Mouse (Mus musculus) neural tube, embryonic 11.5 days (tissue): ENCODE measurements around the gene Schip1. TPM values are rescaled to one million over a fixed set of nuclear protein-coding genes. Genes with fewer than 3 reads are reported as not detected.

Experiments used
- ATAC-seq: fragments of 200-750 bp; cut with Nextera tagmentation; 2 replicates; pipeline ENCODE4 v1.8.0; 2017; ENCODE audit warnings: moderate number of reproducible peaks, mild to moderate bottlenecking, moderate TSS enrichment, moderate library complexity; ENCODE audit not compliant: insufficient read depth, low FRiP score, low TSS enrichment
- DNase-seq: peaks from one replicate; pipeline ENCODE4 v3.0.0-alpha.2; 2015; ENCODE audit warnings: low spot score
- H3K27ac ChIP-seq: fragments of 300-500 bp; sonication (generic); 2 replicates; pipeline ENCODE4 v1.5.1; 2014; ENCODE audit warnings: low read depth, mild to moderate bottlenecking, low read length
- H3K27me3 ChIP-seq: fragments of 300-500 bp; sonication (generic); 2 replicates; pipeline ENCODE4 v1.6.1; 2014; ENCODE audit warnings: mild to moderate bottlenecking, low read length, mixed read lengths; ENCODE audit not compliant: control insufficient read depth, insufficient read depth
- H3K36me3 ChIP-seq: fragments of 300-500 bp; sonication (generic); 2 replicates; pipeline ENCODE4 v1.6.1; 2014; ENCODE audit warnings: mild to moderate bottlenecking, low read length, moderate library complexity, mixed read lengths; ENCODE audit not compliant: control insufficient read depth, insufficient read depth
- H3K4me1 ChIP-seq: fragments of 300-500 bp; sonication (generic); 2 replicates; pipeline ENCODE4 v1.6.1; 2014; ENCODE audit warnings: low read length, mixed read lengths; ENCODE audit not compliant: control insufficient read depth, insufficient read depth
- H3K4me2 ChIP-seq: fragments of 300-500 bp; sonication (generic); 2 replicates; pipeline ENCODE4 v1.6.1; 2014; ENCODE audit warnings: low read depth, mild to moderate bottlenecking, moderate library complexity
- H3K4me3 ChIP-seq: fragments of 300-500 bp; sonication (generic); 2 replicates; pipeline ENCODE4 v1.5.1; 2014; ENCODE audit warnings: low read depth, low read length
- H3K9ac ChIP-seq: fragments of 300-500 bp; sonication (generic); 2 replicates; pipeline ENCODE4 v1.6.1; 2014; ENCODE audit warnings: mild to moderate bottlenecking, low read length
- H3K9me3 ChIP-seq: fragments of 300-500 bp; sonication (generic); 2 replicates; pipeline ENCODE4 v1.6.1; 2016; ENCODE audit warnings: low read length; ENCODE audit not compliant: control insufficient read depth
- WGBS: fragments of 180-500 bp; shearing (Covaris S2); extraction: QIAGEN DNeasy Blood & Tissue Kit; methylation state at CpG from one replicate; pipeline ENCODE4 v1.1.7; 2014; 5-methylcytosine and 5-hydroxymethylcytosine counted together
- polyA plus RNA-seq: library from polyadenylated mRNA; unstranded; fragments of >200 nt; fragmentation: Nextera tagmentation; extraction: Ambion mirVana; gene quantifications from 2 replicates; pipeline ENCODE4 v1.2.1, GENCODE M21; 2014

Schip1 gene
- polyA plus RNA-seq, 1 experiment from 2014 or later: 87.2 TPM

GRCm38 (mm10) chr3:68568149-68568548 lies 503.5 kb downstream of the Schip1 start:
- Histone ChIP-seq H3K27ac (no peak overlapping the region), H3K4me2 (no peak overlapping the region), H3K4me1 (no peaks in the 10 kb centered on the region; the same call in 1 of the 2 replicates), H3K36me3 (no peaks in the 10 kb centered on the region), H3K27me3 (no peaks in the 10 kb centered on the region), H3K9me3 (no peaks in the 10 kb centered on the region), H3K9ac (no peak overlapping the region), H3K4me3 (no peak overlapping the region)
- 77% methylated on average over 3 of the region's 3 CpGs for WGBS
- no peak for DNase-seq
- ATAC-seq: no peak

DNA sequence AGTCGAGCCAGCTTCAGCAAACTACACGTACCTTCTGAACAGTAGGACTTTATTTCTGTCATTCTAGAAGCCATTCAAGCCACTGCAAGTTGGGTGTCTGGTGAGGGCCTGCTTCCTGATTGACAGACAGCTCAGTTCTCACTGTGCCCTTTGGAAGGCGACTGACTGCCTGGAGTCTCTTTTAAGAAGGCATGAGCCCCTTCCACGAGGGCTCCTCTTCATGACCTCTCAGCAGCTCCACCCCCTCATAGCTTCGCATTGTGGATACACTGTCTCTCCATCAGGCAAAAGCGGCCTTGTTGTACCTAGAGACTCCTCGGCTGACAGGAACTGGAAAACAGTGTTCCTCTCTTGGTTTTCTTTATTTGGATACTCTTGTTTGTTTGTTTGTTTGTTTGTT lies 504.1 kb downstream of the Schip1 start:
- ATAC-seq: no peak
- Histone ChIP-seq H3K4me2 (no peak overlapping the region), H3K36me3 (no peaks in the 10 kb centered on the region), H3K4me3 (no peak overlapping the region), H3K27me3 (no peaks in the 10 kb centered on the region), H3K9me3 (no peaks in the 10 kb centered on the region), H3K4me1 (no peaks in the 10 kb centered on the region; the same call in 1 of the 2 replicates), H3K9ac (no peak overlapping the region), H3K27ac (no peak overlapping the region)
- 60% methylated on average over 7 of the region's 7 CpGs for WGBS
- DNase-seq: no peak

GRCm38 (mm10) chr3:68570319-68570718 lies 505.7 kb downstream of the Schip1 start:
- H3K9ac ChIP-seq: no peak overlapping the region
- ATAC-seq: no peak
- no peaks in the 10 kb centered on the region for H3K9me3 ChIP-seq
- DNase-seq: no peak
- no peaks in the 10 kb centered on the region for H3K27me3 ChIP-seq
- H3K4me1 ChIP-seq: peaks cover 4% of the 10 kb centered on the region; the same call in 1 of the 2 replicates
- no peak overlapping the region for H3K4me3 ChIP-seq
- H3K27ac ChIP-seq: no peak overlapping the region
- no peaks in the 10 kb centered on the region for H3K36me3 ChIP-seq
- H3K4me2 ChIP-seq: no peak overlapping the region
- WGBS: 89% methylated on average over 4 of the region's 4 CpGs

DNA sequence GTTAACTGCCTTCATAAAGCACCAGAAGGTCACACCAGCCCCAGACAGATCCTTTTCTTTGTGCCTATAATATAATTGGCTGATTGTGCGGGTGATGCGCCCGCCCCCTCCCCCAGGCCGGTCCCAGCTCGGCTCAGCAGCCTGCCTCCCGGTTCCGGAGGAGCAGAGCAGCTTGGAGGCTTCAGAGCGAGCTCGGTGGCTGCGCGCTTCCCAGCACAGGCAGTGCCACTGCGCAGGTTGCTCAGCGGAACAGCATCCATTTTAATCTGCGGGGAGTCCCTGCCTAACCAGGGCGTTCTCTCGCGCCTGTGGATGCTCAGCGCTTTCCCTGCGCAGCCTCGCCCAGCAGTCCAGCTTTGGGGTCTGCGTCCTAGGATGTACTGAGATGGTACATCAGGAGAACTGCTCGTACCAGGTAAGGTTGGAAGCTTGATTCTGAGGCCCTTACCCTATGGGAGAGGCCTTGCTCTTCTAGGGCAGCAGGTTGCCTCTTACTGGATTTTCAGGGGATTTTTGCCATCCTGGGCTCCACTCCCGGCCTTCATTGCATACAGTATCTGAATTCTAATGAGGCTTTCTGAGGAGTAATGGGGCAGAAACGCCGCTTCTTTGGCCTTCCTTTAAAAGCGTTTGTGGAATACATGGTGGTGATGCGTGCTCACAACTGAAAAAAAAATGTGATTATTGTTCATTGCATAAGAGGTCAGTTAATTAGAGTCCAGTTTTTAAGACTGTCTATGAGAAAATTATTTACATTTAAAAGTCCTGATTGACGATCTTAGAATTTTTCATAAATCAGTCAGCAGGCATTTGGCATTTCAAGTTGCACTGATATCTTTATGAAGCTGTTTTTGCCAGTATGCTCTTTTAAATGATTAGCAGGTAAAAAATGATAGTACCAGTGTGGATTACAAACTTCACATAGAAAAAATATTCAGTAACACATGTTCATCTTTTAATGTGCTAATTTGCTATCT lies 507.9 kb downstream of the Schip1 start:
- Histone ChIP-seq H3K9me3 (no peaks in the 10 kb centered on the region), H3K9ac (peak overlapping the region; percentile 67), H3K27ac (peak overlapping the region; percentile 91), H3K27me3 (no peaks in the 10 kb centered on the region), H3K4me1 (peaks cover 15% of the 10 kb centered on the region), H3K4me3 (peak overlapping the region; percentile 33), H3K36me3 (no peaks in the 10 kb centered on the region), H3K4me2 (peak overlapping the region; percentile 51)
- ATAC-seq (peak; percentile 84), DNase-seq (peak; percentile 84)
- 8% methylated on average over 28 of the region's 28 CpGs for WGBS

- Histone ChIP-seq H3K9me3 (no peaks in the 10 kb centered on the region), H3K27ac (0 out of 2 replicates have a peak overlapping the region, but pooled peaks have one; percentile 28), H3K4me3 (peak overlapping the region; percentile 33), H3K27me3 (no peaks in the 10 kb centered on the region), H3K36me3 (no peaks in the 10 kb centered on the region), H3K4me2 (peak overlapping the region; percentile 51), H3K9ac (peak overlapping the region; percentile 2; the same call in 1 of the 2 replicates), H3K4me1 (peaks cover 15% of the 10 kb centered on the region)
- WGBS: 60% methylated on average over 3 of the region's 3 CpGs
- ATAC-seq: no peak
- no peak for DNase-seq
These were observed 508.6 kb downstream of the Schip1 start for GRCm38 (mm10) chr3:68573226-68573624.

- DNase-seq (no peak), ATAC-seq (no peak)
- no peak overlapping the region for H3K9ac ChIP-seq
- peak overlapping the region; percentile 33; the same call in 1 of the 2 replicates for H3K4me3 ChIP-seq
- peak overlapping the region; percentile 51 for H3K4me2 ChIP-seq
- H3K27me3 ChIP-seq: no peaks in the 10 kb centered on the region
- H3K4me1 ChIP-seq: peaks cover 15% of the 10 kb centered on the region
- H3K27ac ChIP-seq: no peak overlapping the region
- WGBS: 52% methylated on average over 5 of the region's 8 CpGs
- no peaks in the 10 kb centered on the region for H3K36me3 ChIP-seq
- H3K9me3 ChIP-seq: no peaks in the 10 kb centered on the region
These were observed 509.5 kb downstream of the Schip1 start for GRCm38 (mm10) chr3:68574097-68574496.

GRCm38 (mm10) chr3:68574565-68574964 lies 510.0 kb downstream of the Schip1 start:
- Histone ChIP-seq H3K4me3 (peak overlapping the region; percentile 15; the same call in 1 of the 2 replicates), H3K9ac (no peak overlapping the region), H3K27me3 (no peaks in the 10 kb centered on the region), H3K4me2 (peak overlapping the region; percentile 51; the same call in 1 of the 2 replicates), H3K4me1 (peaks cover 15% of the 10 kb centered on the region), H3K9me3 (no peaks in the 10 kb centered on the region), H3K36me3 (no peaks in the 10 kb centered on the region), H3K27ac (no peak overlapping the region)
- WGBS: 69% methylated on average over 8 of the region's 8 CpGs
- DNase-seq (no peak), ATAC-seq (no peak)

DNA sequence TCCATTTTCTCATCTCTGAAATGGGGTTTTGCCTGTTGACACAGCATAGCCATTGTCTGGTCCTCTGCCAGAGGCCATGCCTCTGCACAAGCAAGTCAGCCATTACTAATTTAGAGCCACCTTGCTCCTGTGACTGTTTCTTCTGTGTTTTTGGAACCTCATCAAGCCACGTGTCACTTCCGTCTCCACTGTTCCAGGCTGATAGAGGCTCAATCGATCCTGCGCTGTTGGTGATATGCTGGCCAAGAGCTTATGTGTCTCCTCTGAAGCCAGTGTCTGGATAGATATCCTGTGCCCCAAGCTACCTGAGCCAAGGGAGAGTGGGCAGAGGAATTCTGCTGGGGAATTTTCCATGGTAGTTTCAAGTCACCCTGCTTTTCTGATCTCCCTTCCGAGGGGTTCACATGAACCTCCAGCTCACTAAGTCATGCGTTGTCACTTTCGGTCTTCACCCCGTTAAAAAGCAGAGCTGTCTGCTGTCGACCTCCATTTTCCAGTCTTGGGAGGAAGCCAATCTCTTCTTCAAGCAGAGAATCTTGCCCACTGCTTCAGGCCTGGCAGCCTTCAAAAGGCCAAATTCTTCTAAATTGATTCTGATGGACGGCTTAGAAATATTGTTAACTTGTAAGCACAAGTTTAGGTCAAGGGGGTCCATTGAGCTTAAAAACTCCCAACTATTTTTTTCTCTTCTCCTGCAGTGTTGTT lies 511.2 kb downstream of the Schip1 start:
- H3K27me3 ChIP-seq: no peaks in the 10 kb centered on the region
- peak overlapping the region; percentile 8; the same call in 1 of the 2 replicates for H3K4me2 ChIP-seq
- 72% methylated on average over 10 of the region's 10 CpGs for WGBS
- no peak overlapping the region for H3K27ac ChIP-seq
- ATAC-seq (no peak), DNase-seq (no peak)
- H3K4me3 ChIP-seq: no peak overlapping the region
- H3K9ac ChIP-seq: no peak overlapping the region
- no peaks in the 10 kb centered on the region for H3K9me3 ChIP-seq
- peaks cover 15% of the 10 kb centered on the region for H3K4me1 ChIP-seq
- H3K36me3 ChIP-seq: no peaks in the 10 kb centered on the region
